8 mouse cellular contexts compared by ENCODE assay signal in the genomic region with DNA sequence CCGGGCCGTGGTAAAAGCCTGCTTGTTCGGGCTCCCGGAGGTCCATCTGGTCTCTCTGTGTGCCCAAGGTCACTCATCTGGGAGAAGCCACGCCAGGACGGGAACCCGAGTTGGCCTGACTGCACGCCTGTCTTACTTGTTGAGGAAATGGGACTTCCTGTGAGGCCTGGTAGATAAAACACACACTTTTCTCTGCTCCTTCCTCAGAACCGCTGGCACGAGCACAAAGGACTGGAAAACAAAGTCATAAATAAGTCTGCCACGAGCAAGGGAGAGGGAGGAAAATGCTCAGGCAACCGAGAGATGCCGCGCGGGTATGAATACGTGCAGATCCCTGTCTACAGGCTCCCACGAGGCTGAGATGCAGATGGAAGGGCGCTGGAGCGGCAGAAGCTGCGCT.
DNase-seq lines count a peak whose midpoint lies in the region; ATAC-seq and TF ChIP-seq lines count a peak whose summit lies in the region.
"Had no signal": no experiment of that assay in that cellular context is flagged by ENCODE, and none has a peak within 500 bp of the region (broad histone marks: within the 10 kb centered on the region; RNA-seq: fewer than 3 reads in every experiment).

No protein-coding gene starts in this region.

- 0 out of 2 replicates have a peak, but pooled peaks have one; percentile 14 for ATAC-seq in heart, postnatal 0 days (ENCODE audit: insufficient read depth, low read depth)
- ATAC-seq in midbrain, embryonic 13.5 days, result no peak
- ATAC-seq in cerebellum, adult (ENCODE audit: insufficient number of reproducible peaks, low FRiP score, low TSS enrichment), result no peak

- peaks cover 9% of the 10 kb centered on the region; the same call in 1 of the 2 replicates for H3K4me1 ChIP-seq in heart, postnatal 0 days (ENCODE audit: control insufficient read depth, insufficient read depth)
- H3K4me1 ChIP-seq in midbrain, embryonic 13.5 days (replicated peaks), result peaks cover 20% of the 10 kb centered on the region

- no peak overlapping the region for H3K4me2 ChIP-seq in heart, postnatal 0 days (ENCODE audit: low read depth, low read length)
- H3K4me2 ChIP-seq in midbrain, embryonic 13.5 days (replicated peaks), result no peak overlapping the region

- H3K9me3 ChIP-seq in heart, postnatal 0 days (replicated peaks; ENCODE audit: control insufficient read depth, low read length), result no peaks in the 10 kb centered on the region
- H3K9me3 ChIP-seq in midbrain, embryonic 13.5 days, result no peaks in the 10 kb centered on the region

- TF ChIP-seq EP300 in heart, postnatal 0 days (IDR thresholded peaks at IDR 0.05; ENCODE audit: low read depth), result no peak

- H3K9ac ChIP-seq in heart, postnatal 0 days (replicated peaks; ENCODE audit: low read depth, low read length), result no peak overlapping the region
- no peak overlapping the region for H3K9ac ChIP-seq in midbrain, embryonic 13.5 days (replicated peaks)

- H3K27me3 ChIP-seq in heart, postnatal 0 days (ENCODE audit: control insufficient read depth, insufficient read depth, low read length), result 0 out of 2 replicates have a peak, but pooled peaks cover 6% of the 10 kb centered on the region
- no peaks in the 10 kb centered on the region for H3K27me3 ChIP-seq in midbrain, embryonic 13.5 days

- H3K27ac ChIP-seq in heart, postnatal 0 days (ENCODE audit: low read depth), result no peak overlapping the region
- H3K27ac ChIP-seq in midbrain, embryonic 13.5 days, result 0 out of 2 replicates have a peak overlapping the region, but pooled peaks have one; percentile 1

- 55% methylated on average over 20 of the region's 20 CpGs for WGBS in heart, postnatal 0 days
- WGBS in midbrain, embryonic 13.5 days, result 63% methylated on average over 20 of the region's 20 CpGs

- H3K4me3 ChIP-seq in heart, postnatal 0 days (ENCODE audit: low read depth, low read length), result no peak overlapping the region
- no peak overlapping the region for H3K4me3 ChIP-seq in midbrain, embryonic 13.5 days (replicated peaks)
- H3K4me3 ChIP-seq: myocyte had no signal

- DNase-seq in MN1 (ENCODE audit: low spot score), result peak; percentile 46
- DNase-seq in adrenal gland, postnatal 10 days, result peak; percentile 66
- DNase-seq in heart, postnatal 0 days (ENCODE audit: low spot score), result no peak
- peak; percentile 70 to 80 for DNase-seq in kidney, postnatal 4 days
- no peak for DNase-seq in spleen, adult 12 weeks (ENCODE audit: low spot score)

- TF ChIP-seq CTCF in heart, postnatal 0 days (IDR thresholded peaks at IDR 0.05; ENCODE audit: low read depth), result no peak

- H3K36me3 ChIP-seq in heart, postnatal 0 days (replicated peaks; ENCODE audit: control insufficient read depth, insufficient read depth, low read length), result no peaks in the 10 kb centered on the region
- no peaks in the 10 kb centered on the region for H3K36me3 ChIP-seq in midbrain, embryonic 13.5 days

Comparison
In these comparisons a context has a peak if more than half of its experiments do, and no peak if none do; other contexts are left out.
1. DNase-seq: peak in MN1 (single experiment), adrenal gland, postnatal 10 days (single experiment) and kidney, postnatal 4 days (2 of 2); none in heart, postnatal 0 days (single experiment) and spleen, adult 12 weeks (single experiment).